14 mouse cellular contexts compared by ENCODE assay signal in the genomic region with DNA sequence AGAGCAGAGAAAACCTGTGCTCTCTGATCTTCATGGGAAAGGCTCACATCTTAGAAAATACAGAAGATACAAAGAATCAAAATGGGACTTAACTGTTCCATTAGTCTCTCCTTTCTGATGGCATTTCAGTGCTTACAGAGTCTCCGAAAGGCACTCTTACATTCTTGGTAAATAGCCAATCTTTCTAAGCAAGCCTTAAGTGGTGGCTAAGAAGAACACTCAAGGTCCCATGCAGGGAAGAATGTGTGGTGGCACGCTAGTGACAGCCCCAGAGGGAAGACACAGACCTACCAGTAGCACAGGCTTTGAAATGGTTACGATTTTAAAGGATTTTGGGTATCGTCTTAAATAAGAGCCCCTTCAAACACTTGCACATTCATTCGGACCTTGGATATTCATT.
"Had no signal": no experiment of that assay in that cellular context is flagged by ENCODE, and none has a peak within 500 bp of the region (broad histone marks: within the 10 kb centered on the region; RNA-seq: fewer than 3 reads in every experiment).

No protein-coding gene starts in this region.

- H3K36me3 ChIP-seq: limb, embryonic 13.5 days; liver, embryonic 12.5 days; liver, embryonic 15.5 days had no signal

- H3K4me2 ChIP-seq: limb, embryonic 13.5 days; liver, embryonic 12.5 days; liver, embryonic 15.5 days; midbrain, embryonic 11.5 days had no signal

- H3K27ac ChIP-seq: hindbrain, postnatal 0 days; limb, embryonic 13.5 days; liver, embryonic 12.5 days; liver, embryonic 15.5 days had no signal

- ATAC-seq: hindbrain, postnatal 0 days; inflammation-experienced regulatory T-cells, adult 6 months; liver, embryonic 12.5 days had no signal

- H3K4me3 ChIP-seq: limb, embryonic 13.5 days; liver, embryonic 12.5 days; liver, embryonic 15.5 days had no signal

- H3K9ac ChIP-seq: limb, embryonic 13.5 days; liver, embryonic 12.5 days; liver, embryonic 15.5 days had no signal

- H3K9me3 ChIP-seq: limb, embryonic 13.5 days; liver, embryonic 12.5 days; liver, embryonic 15.5 days had no signal

- H3K27me3 ChIP-seq: limb, embryonic 13.5 days; liver, embryonic 12.5 days; liver, embryonic 15.5 days had no signal

- DNase-seq: kidney, adult 11 months; kidney, adult 8-10 months; kidney, postnatal 14 days; kidney, postnatal 4 days; left cerebral cortex, postnatal 4 days; liver; midbrain, embryonic 14.5 days; thymus, postnatal 25 days had no signal

- H3K4me1 ChIP-seq: liver, embryonic 12.5 days; liver, embryonic 15.5 days had no signal
